Mouse (Mus musculus) CH12.LX (cell line): ENCODE measurements around the gene Lamtor3.

Experiments
- HCFC1 ChIP-seq: IDR thresholded peaks from 2 replicates; pipeline ENCODE4 v1.6.1; 2012; ENCODE audit warnings: low read depth, mild to moderate bottlenecking, inconsistent platforms, low read length, improper control_type of control experiment
- NRF1 ChIP-seq: IDR thresholded peaks from 2 replicates; pipeline ENCODE4 v1.6.1; 2014; ENCODE audit warnings: low read depth, mild to moderate bottlenecking, inconsistent platforms, low read length, improper control_type of control experiment, moderate library complexity
- USF2 ChIP-seq: conservative IDR thresholded peaks from 2 replicates; pipeline ENCODE4 v1.6.1; 2011; ENCODE audit warnings: low read depth, low read length, improper control_type of control experiment
- ZC3H11A ChIP-seq: IDR thresholded peaks from 2 replicates; pipeline ENCODE4 v1.6.1; 2012; ENCODE audit warnings: low read depth, mild to moderate bottlenecking, inconsistent platforms, low read length, improper control_type of control experiment

DNA sequence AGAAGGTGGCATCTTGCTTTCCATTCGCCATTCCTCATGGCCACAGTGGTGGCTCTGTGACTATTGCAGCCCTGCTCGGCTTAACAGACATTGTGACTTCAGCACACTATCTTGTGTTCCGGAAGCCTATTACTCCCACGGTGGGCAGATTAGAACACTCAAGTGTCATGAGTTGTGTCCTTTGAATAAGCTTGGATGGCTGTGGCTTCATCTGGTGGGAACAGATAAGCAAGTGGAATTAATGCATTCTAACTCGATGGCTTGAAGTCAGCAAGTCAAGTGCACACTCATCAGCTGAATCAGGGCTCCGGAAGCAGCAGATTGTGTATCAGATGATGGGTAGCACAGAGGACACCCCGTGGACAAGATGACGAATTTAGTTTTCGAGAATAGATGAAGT lies 39.6 kb downstream of the Lamtor3 start:
- TF ChIP-seq HCFC1 (no peak), NRF1 (no peak), ZC3H11A (no peak), USF2 (no peak)
